Mouse (Mus musculus): ENCODE measurements at regions not wholly inside any gene's neighbourhood (a gene's known extent, or its start where the extent isn't known, plus 50 kb on each side); places are given as distances from the start of the nearest gene placed in this dataset.

DNA sequence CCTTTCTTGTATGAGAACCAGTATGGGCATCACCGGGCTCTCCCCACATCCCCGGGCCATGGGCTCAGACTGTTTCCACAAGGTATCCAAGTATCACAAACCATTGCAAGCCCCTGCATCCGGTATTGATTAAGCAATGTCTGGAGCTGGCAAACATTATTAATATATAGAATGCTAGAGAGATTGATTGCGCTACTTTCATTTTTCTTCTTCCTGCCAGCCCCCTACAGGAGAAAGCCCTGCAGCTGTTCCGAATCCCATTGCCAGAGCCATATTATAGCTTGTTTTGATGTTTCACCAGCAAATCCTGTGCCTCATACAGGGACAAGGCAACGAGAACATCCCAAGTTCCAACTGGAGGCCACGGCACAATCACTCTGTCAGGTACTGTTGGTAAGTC is 253.4 kb upstream of the Nt5e start:
- H3K4me1 ChIP-seq, result peaks cover 24% of the 10 kb centered on the region
- 36% methylated on average over 7 of the region's 7 CpGs for WGBS
- no peak for ATAC-seq (ENCODE audit: insufficient number of reproducible peaks, low FRiP score, low TSS enrichment, low read depth)
- no peaks in the 10 kb centered on the region for H3K36me3 ChIP-seq
- H3K9ac ChIP-seq, result no peak overlapping the region
- H3K4me3 ChIP-seq, result peak overlapping the region; percentile 3; the same call in 1 of the 2 replicates
- no peaks in the 10 kb centered on the region for H3K9me3 ChIP-seq
- no peak overlapping the region for H3K27ac ChIP-seq
- H3K4me2 ChIP-seq, result peak overlapping the region; percentile 12; the same call in 1 of the 2 replicates
- H3K27me3 ChIP-seq, result peaks cover 7% of the 10 kb centered on the region; the same call in 1 of the 2 replicates

GRCm38 (mm10) chr9:88082931-88083479 is 244.0 kb upstream of the Nt5e start:
- H3K4me2 ChIP-seq, result no peak overlapping the region
- peaks cover 6% of the 10 kb centered on the region for H3K4me1 ChIP-seq
- H3K9me3 ChIP-seq, result no peaks in the 10 kb centered on the region
- peak; percentile 75; the same call in 1 of the 2 replicates for ATAC-seq (ENCODE audit: insufficient number of reproducible peaks, low FRiP score, low TSS enrichment, low read depth)
- 17% methylated on average over 5 of the region's 5 CpGs for WGBS
- no peak overlapping the region for H3K4me3 ChIP-seq
- no peaks in the 10 kb centered on the region for H3K27me3 ChIP-seq
- no peaks in the 10 kb centered on the region for H3K36me3 ChIP-seq
- H3K27ac ChIP-seq, result peak overlapping the region; percentile 64; the same call in 1 of the 2 replicates
- H3K9ac ChIP-seq, result no peak overlapping the region

- H3K9ac ChIP-seq, result no peak overlapping the region
- no peaks in the 10 kb centered on the region for H3K27me3 ChIP-seq
- peaks cover 6% of the 10 kb centered on the region for H3K4me1 ChIP-seq
- H3K9me3 ChIP-seq, result no peaks in the 10 kb centered on the region
- H3K36me3 ChIP-seq, result no peaks in the 10 kb centered on the region
- H3K27ac ChIP-seq, result no peak overlapping the region
- no peak overlapping the region for H3K4me2 ChIP-seq
- H3K4me3 ChIP-seq, result no peak overlapping the region
- WGBS, result 75% methylated on average over 11 of the region's 11 CpGs
- no peak for ATAC-seq (ENCODE audit: insufficient number of reproducible peaks, low FRiP score, low TSS enrichment, low read depth)
These were observed 241.7 kb upstream of the Nt5e start for GRCm38 (mm10) chr9:88085181-88085816.

DNA sequence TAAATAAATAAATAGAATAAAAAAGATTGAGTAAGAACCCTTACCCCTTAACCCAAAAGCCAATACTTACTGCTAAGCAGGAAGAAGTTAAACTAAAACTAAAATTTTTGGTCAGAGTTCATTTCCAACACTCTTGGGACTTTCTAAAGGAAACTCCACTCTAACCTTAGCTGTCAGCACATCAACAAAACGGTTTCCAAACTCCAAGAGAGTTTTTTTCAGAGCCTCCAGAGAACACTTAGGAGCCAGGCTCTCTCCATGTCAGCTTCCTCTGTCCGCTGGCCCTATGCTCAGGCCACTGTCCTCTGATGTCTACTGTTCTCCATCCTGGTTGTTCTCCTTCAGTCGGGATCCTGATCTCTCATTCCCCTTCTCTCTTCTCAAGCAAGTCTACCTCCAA is 241.1 kb upstream of the Nt5e start:
- Histone ChIP-seq H3K27ac (no peak overlapping the region), H3K9ac (no peak overlapping the region), H3K4me2 (no peak overlapping the region), H3K9me3 (no peaks in the 10 kb centered on the region), H3K27me3 (no peaks in the 10 kb centered on the region), H3K4me3 (no peak overlapping the region), H3K36me3 (no peaks in the 10 kb centered on the region), H3K4me1 (peaks cover 6% of the 10 kb centered on the region)
- WGBS, result 61% methylated on average over 3 of the region's 3 CpGs
- ATAC-seq (ENCODE audit: insufficient number of reproducible peaks, low FRiP score, low TSS enrichment, low read depth), result no peak

- H3K4me2 ChIP-seq, result no peak overlapping the region
- WGBS, result 55% methylated on average over 8 of the region's 8 CpGs
- no peaks in the 10 kb centered on the region for H3K4me1 ChIP-seq
- H3K27ac ChIP-seq, result 0 out of 2 replicates have a peak overlapping the region, but pooled peaks have one; percentile 22
- H3K9me3 ChIP-seq, result no peaks in the 10 kb centered on the region
- ATAC-seq (ENCODE audit: insufficient number of reproducible peaks, low FRiP score, low TSS enrichment, low read depth), result no peak
- H3K4me3 ChIP-seq, result no peak overlapping the region
- no peaks in the 10 kb centered on the region for H3K27me3 ChIP-seq
- no peak overlapping the region for H3K9ac ChIP-seq
- H3K36me3 ChIP-seq, result no peaks in the 10 kb centered on the region
These were observed 235.0 kb upstream of the Nt5e start for GRCm38 (mm10) chr9:88091781-88092527.

GRCm38 (mm10) chr9:88092561-88092960 is 234.4 kb upstream of the Nt5e start:
- no peak overlapping the region for H3K4me2 ChIP-seq
- H3K9ac ChIP-seq, result no peak overlapping the region
- 74% methylated on average over 4 of the region's 4 CpGs for WGBS

DNA sequence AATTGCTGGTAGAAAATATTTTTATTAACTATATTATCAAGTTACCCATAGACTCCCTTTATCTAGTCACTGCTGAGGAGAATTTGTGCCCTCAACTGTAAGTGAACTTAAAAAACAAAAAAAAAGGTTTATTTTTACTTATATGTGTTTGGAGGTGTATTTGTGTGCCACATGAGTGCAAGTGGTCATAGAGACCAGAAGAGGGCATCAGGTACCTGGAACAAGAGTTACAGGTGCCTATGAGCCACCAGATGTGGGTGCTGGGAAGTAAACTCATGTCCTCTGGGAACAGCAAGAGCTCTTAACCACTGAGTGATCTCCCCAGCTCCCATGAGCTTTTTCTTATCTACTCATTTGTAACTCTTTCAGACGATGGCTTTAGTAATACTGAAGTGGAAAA is 213.9 kb upstream of the Nt5e start:
- Histone ChIP-seq H3K9ac (no peak overlapping the region), H3K36me3 (no peaks in the 10 kb centered on the region), H3K27me3 (no peaks in the 10 kb centered on the region), H3K4me3 (no peak overlapping the region), H3K9me3 (no peaks in the 10 kb centered on the region), H3K4me1 (no peaks in the 10 kb centered on the region), H3K4me2 (no peak overlapping the region), H3K27ac (no peak overlapping the region)
- no peak for ATAC-seq (ENCODE audit: insufficient number of reproducible peaks, low FRiP score, low TSS enrichment, low read depth)
- WGBS, result 45% methylated on average over 1 of the region's 1 CpGs

More at GRCm38 (mm10) chr9:88092561-88092960, 234.4 kb upstream of the Nt5e start:
- ATAC-seq (ENCODE audit: insufficient number of reproducible peaks, low FRiP score, low TSS enrichment, low read depth), result no peak
- no peaks in the 10 kb centered on the region for H3K4me1 ChIP-seq
- H3K27ac ChIP-seq, result no peak overlapping the region
- H3K36me3 ChIP-seq, result no peaks in the 10 kb centered on the region
- no peak overlapping the region for H3K4me3 ChIP-seq
- no peaks in the 10 kb centered on the region for H3K9me3 ChIP-seq
- no peaks in the 10 kb centered on the region for H3K27me3 ChIP-seq

DNA sequence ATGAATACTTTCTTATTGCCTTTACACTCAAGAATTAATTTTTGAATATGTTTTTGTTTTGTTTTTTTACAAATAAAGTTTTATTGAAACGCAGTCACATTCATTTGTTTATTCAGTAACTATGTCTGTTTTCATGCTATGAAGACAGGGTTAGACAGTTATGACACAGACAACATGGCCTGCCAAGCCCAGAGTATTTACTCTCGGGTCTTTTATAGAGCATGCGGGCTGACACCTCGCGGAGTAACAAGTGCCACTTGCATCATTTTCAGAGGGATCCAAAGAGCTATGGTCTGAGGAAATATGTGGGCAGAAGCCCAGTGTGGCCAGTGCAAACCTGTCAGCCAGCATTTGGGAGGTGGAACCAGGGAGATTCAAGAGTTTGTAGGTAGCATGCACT is 206.5 kb upstream of the Nt5e start:
- no peak for ATAC-seq (ENCODE audit: insufficient number of reproducible peaks, low FRiP score, low TSS enrichment, low read depth)
- Histone ChIP-seq H3K27me3 (no peaks in the 10 kb centered on the region), H3K4me2 (no peak overlapping the region), H3K27ac (no peak overlapping the region), H3K4me3 (no peak overlapping the region), H3K9ac (no peak overlapping the region), H3K4me1 (no peaks in the 10 kb centered on the region), H3K9me3 (no peaks in the 10 kb centered on the region), H3K36me3 (no peaks in the 10 kb centered on the region)
- WGBS, result 82% methylated on average over 5 of the region's 5 CpGs

DNA sequence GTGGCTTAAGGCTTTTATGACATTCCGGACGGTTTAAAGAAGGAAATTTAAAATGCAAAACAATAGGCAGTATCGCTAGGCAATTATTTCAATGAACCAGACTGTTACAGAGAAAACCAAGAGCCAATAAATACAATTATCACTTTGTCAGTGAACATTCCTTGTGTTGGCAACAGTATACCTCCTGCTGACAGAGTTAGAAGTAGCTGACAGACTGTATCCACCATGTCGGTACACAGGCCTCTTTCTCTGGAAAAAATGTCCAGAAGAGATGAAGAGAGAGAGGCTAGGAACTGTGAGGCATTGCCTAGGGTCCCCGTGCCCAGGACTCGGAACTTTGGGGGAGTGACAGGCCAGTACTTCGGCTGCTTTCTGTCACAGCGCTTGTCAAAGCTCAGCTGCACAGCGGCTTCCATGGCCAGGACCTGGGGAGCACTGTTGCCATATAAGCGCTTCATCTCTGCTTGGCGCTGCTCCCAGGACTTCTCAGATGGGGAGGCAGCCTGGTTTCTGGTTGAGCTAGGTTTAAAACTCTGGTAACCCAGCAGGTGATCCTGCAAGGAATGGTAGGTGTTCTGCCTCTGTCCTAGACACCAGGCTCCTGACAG is 205.9 kb upstream of the Nt5e start:
- Histone ChIP-seq H3K4me1 (no peaks in the 10 kb centered on the region), H3K4me3 (no peak overlapping the region), H3K9me3 (no peaks in the 10 kb centered on the region), H3K36me3 (no peaks in the 10 kb centered on the region), H3K9ac (no peak overlapping the region), H3K27me3 (no peaks in the 10 kb centered on the region), H3K27ac (no peak overlapping the region), H3K4me2 (no peak overlapping the region)
- no peak for ATAC-seq (ENCODE audit: insufficient number of reproducible peaks, low FRiP score, low TSS enrichment, low read depth)
- WGBS, result 68% methylated on average over 11 of the region's 11 CpGs

GRCm38 (mm10) chr9:88124322-88125005 is 202.5 kb upstream of the Nt5e start:
- WGBS, result 51% methylated on average over 9 of the region's 9 CpGs
- ATAC-seq (ENCODE audit: insufficient number of reproducible peaks, low FRiP score, low TSS enrichment, low read depth), result no peak; the same call in 1 of the 2 replicates
- no peaks in the 10 kb centered on the region for H3K36me3 ChIP-seq

GRCm38 (mm10) chr9:88163025-88163780 is 163.8 kb upstream of the Nt5e start:
- WGBS, result 77% methylated on average over 6 of the region's 6 CpGs
- H3K27me3 ChIP-seq, result no peaks in the 10 kb centered on the region
- ATAC-seq (ENCODE audit: insufficient number of reproducible peaks, low FRiP score, low TSS enrichment, low read depth), result no peak
- no peaks in the 10 kb centered on the region for H3K9me3 ChIP-seq
- no peak overlapping the region for H3K9ac ChIP-seq
- no peaks in the 10 kb centered on the region for H3K4me1 ChIP-seq
- H3K36me3 ChIP-seq, result no peaks in the 10 kb centered on the region
- H3K4me3 ChIP-seq, result no peak overlapping the region
- H3K27ac ChIP-seq, result no peak overlapping the region
- H3K4me2 ChIP-seq, result no peak overlapping the region

More at GRCm38 (mm10) chr9:88124322-88125005, 202.5 kb upstream of the Nt5e start:
- no peak overlapping the region for H3K4me2 ChIP-seq
- H3K4me1 ChIP-seq, result no peaks in the 10 kb centered on the region
- no peaks in the 10 kb centered on the region for H3K27me3 ChIP-seq
- H3K9ac ChIP-seq, result no peak overlapping the region
- H3K4me3 ChIP-seq, result no peak overlapping the region; the same call in 1 of the 2 replicates
- peak overlapping the region; percentile 64 for H3K27ac ChIP-seq
- no peaks in the 10 kb centered on the region for H3K9me3 ChIP-seq

Data from limb, embryonic 15.5 days (tissue).